Mouse (Mus musculus) neural tube, embryonic 13.5 days (tissue): ENCODE results near the gene Rad9b. TPM values are rescaled to one million over a fixed set of nuclear protein-coding genes. Genes with fewer than 3 reads are reported as not detected.

Experiments
- ATAC-seq: fragments of 200-750 bp; cut with Nextera tagmentation; 2 replicates; pipeline ENCODE4 v1.8.0; 2017; ENCODE audit warnings: low read depth, mild to moderate bottlenecking, moderate TSS enrichment, moderate library complexity
- H3K27ac ChIP-seq: fragments of 300-500 bp; sonication (generic); replicated peaks from 2 replicates; pipeline ENCODE4 v1.5.1; 2015; ENCODE audit warnings: moderate library complexity, mild to moderate bottlenecking, inconsistent platforms
- H3K27me3 ChIP-seq: fragments of 300-500 bp; sonication (generic); 2 replicates; pipeline ENCODE4 v1.6.1; 2015; ENCODE audit warnings: mild to moderate bottlenecking, inconsistent platforms
- H3K36me3 ChIP-seq: fragments of 300-500 bp; sonication (generic); 2 replicates; pipeline ENCODE4 v1.6.1; 2015; ENCODE audit warnings: mild to moderate bottlenecking, inconsistent platforms
- H3K4me1 ChIP-seq: fragments of 300-500 bp; sonication (generic); replicated peaks from 2 replicates; pipeline ENCODE4 v1.6.1; 2015; ENCODE audit warnings: inconsistent platforms
- H3K4me2 ChIP-seq: fragments of 300-500 bp; sonication (generic); 2 replicates; pipeline ENCODE4 v1.6.1; 2015; ENCODE audit warnings: inconsistent platforms, mild to moderate bottlenecking, moderate library complexity
- H3K4me3 ChIP-seq: fragments of 300-500 bp; sonication (generic); 2 replicates; pipeline ENCODE4 v1.5.1; 2015; ENCODE audit warnings: mild to moderate bottlenecking, inconsistent platforms
- H3K9ac ChIP-seq: fragments of 300-500 bp; sonication (generic); 2 replicates; pipeline ENCODE4 v1.6.1; 2015; ENCODE audit warnings: moderate library complexity, mild to moderate bottlenecking, inconsistent platforms
- H3K9me3 ChIP-seq: fragments of 300-500 bp; sonication (generic); 2 replicates; pipeline ENCODE4 v1.6.1; 2016; ENCODE audit warnings: inconsistent platforms
- WGBS: fragments of 180-500 bp; shearing (Covaris S2); methylation state at CpG from one replicate; pipeline ENCODE4 v1.1.7; 2015; 5-methylcytosine and 5-hydroxymethylcytosine counted together
- polyA plus RNA-seq: library from polyadenylated mRNA; unstranded; fragments of >200 nt; fragmentation: Nextera tagmentation; extraction: Ambion mirVana; gene quantifications from 2 replicates; pipeline ENCODE4 v1.2.1, GENCODE M21; 2015

The Rad9b gene
- polyA plus RNA-seq, 1 experiment from 2014 or later, result 18.5 TPM

DNA sequence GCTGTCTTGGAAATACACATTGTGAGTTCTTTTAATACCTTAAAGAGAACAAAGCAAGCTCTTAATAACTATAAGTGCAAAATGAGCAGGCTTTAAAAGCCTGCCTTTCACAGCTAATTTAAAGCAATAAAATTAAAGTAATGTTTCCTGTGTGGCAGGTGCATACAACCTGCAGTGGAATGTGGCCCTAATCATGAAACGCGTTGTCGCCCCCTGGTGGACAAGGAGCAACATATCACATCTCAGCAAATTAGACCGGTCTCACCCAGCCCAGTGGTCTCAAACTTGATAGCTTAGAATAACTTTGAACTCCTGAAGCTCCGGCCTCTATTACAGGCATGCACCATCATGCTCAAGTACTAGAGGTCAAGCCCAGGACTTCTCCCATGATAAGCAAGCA, 9.8 kb downstream of the Rad9b start:
- Histone ChIP-seq H3K9ac (no peak overlapping the region), H3K27ac (no peak overlapping the region), H3K4me3 (no peak overlapping the region), H3K36me3 (no peaks in the 10 kb centered on the region), H3K4me1 (0 out of 2 replicates have a peak, but pooled peaks cover 7% of the 10 kb centered on the region), H3K27me3 (no peaks in the 10 kb centered on the region), H3K9me3 (no peaks in the 10 kb centered on the region), H3K4me2 (no peak overlapping the region)
- 9% methylated on average over 5 of the region's 5 CpGs for WGBS
- peak; percentile 72; the same call in 1 of the 2 replicates for ATAC-seq

DNA sequence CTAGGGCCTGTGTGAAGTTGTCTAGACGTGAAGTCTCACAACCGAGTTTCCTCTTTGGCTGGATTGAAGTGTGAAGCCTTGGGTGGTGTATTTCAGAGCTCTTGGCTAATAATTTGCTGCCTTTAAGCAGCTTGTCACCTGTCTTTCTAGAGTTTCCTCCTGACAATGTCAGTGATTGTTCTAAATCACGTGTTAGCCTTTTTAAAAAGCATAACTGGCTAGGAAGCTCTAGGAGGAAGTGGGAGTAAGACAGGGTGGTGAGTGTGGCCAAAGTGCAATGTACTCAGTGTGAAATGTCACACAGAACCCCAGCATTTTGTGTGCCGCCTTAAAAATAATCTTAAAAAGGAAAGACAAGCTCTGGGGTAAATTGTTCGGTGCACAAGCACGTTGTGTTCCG, 10.3 kb downstream of the Rad9b start:
- no peak overlapping the region for H3K9ac ChIP-seq
- no peaks in the 10 kb centered on the region for H3K27me3 ChIP-seq
- H3K9me3 ChIP-seq, result no peaks in the 10 kb centered on the region
- no peak overlapping the region for H3K4me2 ChIP-seq
- 49% methylated on average over 7 of the region's 7 CpGs for WGBS
- H3K4me1 ChIP-seq, result 0 out of 2 replicates have a peak, but pooled peaks cover 7% of the 10 kb centered on the region
- no peak for ATAC-seq
- 0 out of 2 replicates have a peak overlapping the region, but pooled peaks have one; percentile 18 for H3K27ac ChIP-seq
- no peak overlapping the region for H3K4me3 ChIP-seq
- H3K36me3 ChIP-seq, result no peaks in the 10 kb centered on the region

DNA sequence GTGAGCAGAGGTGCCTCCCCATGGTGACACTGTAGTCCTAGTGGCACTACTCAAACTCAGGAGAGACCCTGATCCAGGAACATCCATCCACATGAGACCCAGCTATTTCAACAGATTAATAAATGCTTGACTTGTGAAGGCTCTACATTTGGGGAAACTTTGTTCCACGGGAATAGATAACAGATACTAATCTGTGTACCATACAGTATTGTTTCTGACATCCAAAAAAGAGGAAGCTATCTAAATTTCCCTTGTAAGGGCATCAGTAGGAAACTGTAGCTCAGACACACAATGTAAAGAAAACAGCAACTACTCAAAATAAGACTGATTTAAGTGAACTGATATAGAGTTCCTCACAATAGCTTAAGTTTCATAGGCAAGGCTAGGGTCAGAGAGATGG, 11.2 kb downstream of the Rad9b start:
- H3K9me3 ChIP-seq, result no peaks in the 10 kb centered on the region
- 85% methylated on average over 1 of the region's 1 CpGs for WGBS
- 0 out of 2 replicates have a peak overlapping the region, but pooled peaks have one; percentile 26 for H3K9ac ChIP-seq
- no peaks in the 10 kb centered on the region for H3K27me3 ChIP-seq
- H3K4me1 ChIP-seq, result 0 out of 2 replicates have a peak, but pooled peaks cover 7% of the 10 kb centered on the region
- H3K4me2 ChIP-seq, result no peak overlapping the region
- H3K27ac ChIP-seq, result no peak overlapping the region
- no peak overlapping the region for H3K4me3 ChIP-seq
- no peak for ATAC-seq
- no peaks in the 10 kb centered on the region for H3K36me3 ChIP-seq

DNA sequence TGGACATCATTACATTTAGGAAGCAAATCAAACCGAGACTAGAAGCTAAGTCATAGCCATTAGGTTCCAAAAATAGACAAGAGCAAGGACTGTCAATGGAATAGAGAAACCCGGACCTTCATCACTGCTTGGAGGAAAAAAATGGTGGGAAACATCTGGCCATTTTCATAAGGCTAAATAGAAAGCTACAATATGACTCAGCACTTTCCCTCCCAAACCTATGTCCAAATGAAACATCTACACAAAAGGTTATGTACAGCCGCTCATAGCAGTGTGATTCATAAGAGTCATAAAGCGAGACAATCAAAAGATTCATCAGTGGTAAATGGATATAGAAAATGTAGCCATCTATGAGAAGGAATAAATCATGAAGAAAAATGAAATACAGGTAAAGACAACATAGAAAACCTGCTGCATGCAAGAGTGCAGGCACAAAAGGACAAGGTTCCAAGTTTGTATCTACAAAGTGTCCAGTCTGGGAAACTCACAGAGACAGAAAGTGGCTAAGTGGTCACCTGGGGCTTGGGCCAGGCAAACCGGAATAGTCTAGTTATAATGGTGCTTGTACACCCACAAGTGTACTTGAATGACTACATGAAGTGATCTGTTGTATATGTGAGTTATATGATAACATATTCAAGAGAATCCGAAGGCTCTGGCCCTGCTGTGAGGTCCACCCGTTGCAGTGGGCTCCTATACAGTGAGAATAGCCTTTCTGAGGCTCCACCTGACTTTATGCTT, 17.3 kb downstream of the Rad9b start:
- 88% methylated on average over 7 of the region's 7 CpGs for WGBS

GRCm38 (mm10) chr5:122334682-122335081, 19.4 kb downstream of the Rad9b start:
- no peak overlapping the region for H3K4me3 ChIP-seq
- no peak overlapping the region for H3K9ac ChIP-seq
- no peak for ATAC-seq
- H3K27me3 ChIP-seq, result no peaks in the 10 kb centered on the region
- H3K27ac ChIP-seq, result no peak overlapping the region
- 79% methylated on average over 3 of the region's 3 CpGs for WGBS
- H3K4me2 ChIP-seq, result no peak overlapping the region
- no peaks in the 10 kb centered on the region for H3K36me3 ChIP-seq
- H3K4me1 ChIP-seq, result no peaks in the 10 kb centered on the region
- no peaks in the 10 kb centered on the region for H3K9me3 ChIP-seq

More for the DNA sequence above, 17.3 kb downstream of the Rad9b start:
- Histone ChIP-seq H3K27me3 (no peaks in the 10 kb centered on the region), H3K9me3 (no peaks in the 10 kb centered on the region), H3K9ac (no peak overlapping the region), H3K4me3 (no peak overlapping the region), H3K4me1 (no peaks in the 10 kb centered on the region), H3K4me2 (no peak overlapping the region), H3K36me3 (no peaks in the 10 kb centered on the region), H3K27ac (no peak overlapping the region)
- ATAC-seq, result no peak

DNA sequence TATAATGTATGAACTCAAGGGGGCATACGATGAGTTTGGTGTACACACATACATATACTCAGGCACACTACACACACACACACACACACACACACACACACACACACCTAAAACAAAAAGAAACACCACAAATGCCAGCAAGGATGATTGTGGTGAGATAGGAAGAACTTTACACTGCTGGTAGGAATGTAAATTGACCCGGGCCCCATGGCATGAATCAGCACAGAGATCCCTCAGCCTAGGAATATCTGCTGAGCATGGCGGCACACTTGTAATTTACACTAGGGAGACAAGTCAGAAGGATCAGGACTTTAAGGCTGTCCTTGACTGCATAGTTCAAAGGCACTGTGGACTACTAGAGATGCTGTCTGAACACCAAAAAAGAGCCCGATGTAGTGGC, 23.8 kb downstream of the Rad9b start:
- ATAC-seq, result no peak
- H3K27me3 ChIP-seq, result no peaks in the 10 kb centered on the region
- H3K4me2 ChIP-seq, result no peak overlapping the region
- no peaks in the 10 kb centered on the region for H3K4me1 ChIP-seq
- no peak overlapping the region for H3K27ac ChIP-seq
- H3K9ac ChIP-seq, result no peak overlapping the region
- no peak overlapping the region for H3K4me3 ChIP-seq
- H3K9me3 ChIP-seq, result no peaks in the 10 kb centered on the region
- 93% methylated on average over 4 of the region's 4 CpGs for WGBS
- H3K36me3 ChIP-seq, result peaks cover 27% of the 10 kb centered on the region

DNA sequence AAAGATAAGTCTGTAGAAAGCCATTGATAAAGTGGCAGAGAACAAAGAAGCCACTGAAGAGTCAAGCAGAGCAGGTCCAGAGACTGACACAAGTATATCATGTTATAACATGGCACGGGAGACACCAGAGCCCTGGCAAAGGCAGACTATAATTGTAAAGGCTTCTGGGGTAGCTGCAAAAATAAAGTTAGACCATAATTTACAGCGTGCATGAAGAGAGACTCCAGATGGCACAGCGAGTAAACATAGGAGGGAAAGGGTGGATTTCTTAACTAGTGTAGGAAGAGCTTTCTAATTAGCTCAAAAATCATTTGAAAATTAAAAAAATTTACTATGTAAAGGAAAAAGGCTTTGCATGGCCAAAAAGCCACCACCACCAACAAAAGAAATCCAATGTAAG, 26.8 kb downstream of the Rad9b start:
- H3K4me2 ChIP-seq, result no peak overlapping the region
- H3K36me3 ChIP-seq, result peaks cover 44% of the 10 kb centered on the region
- no peak for ATAC-seq
- H3K27me3 ChIP-seq, result no peaks in the 10 kb centered on the region
- H3K9ac ChIP-seq, result no peak overlapping the region
- H3K9me3 ChIP-seq, result no peaks in the 10 kb centered on the region
- H3K4me1 ChIP-seq, result no peaks in the 10 kb centered on the region
- WGBS, result 92% methylated on average over 3 of the region's 3 CpGs
- no peak overlapping the region for H3K27ac ChIP-seq
- H3K4me3 ChIP-seq, result no peak overlapping the region

DNA sequence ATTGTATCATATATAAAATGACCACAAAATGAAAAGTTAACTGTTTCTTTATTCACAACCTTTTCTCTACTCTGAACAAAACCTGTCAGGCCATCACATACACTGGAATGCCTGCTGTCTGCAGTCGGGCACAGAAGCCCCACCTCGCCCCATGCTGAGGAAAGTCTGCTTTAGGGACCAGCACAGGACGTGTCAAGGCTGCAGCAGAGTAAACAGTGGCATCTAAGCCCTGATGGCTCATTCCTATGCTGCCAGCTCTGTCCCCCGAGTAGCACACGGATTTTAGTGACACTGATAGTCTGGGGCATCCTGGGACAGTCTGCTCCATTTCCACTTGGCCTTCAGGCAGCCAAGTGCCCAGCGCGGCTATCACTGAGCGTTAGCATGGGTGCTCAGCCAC, 28.6 kb downstream of the Rad9b start:
- ATAC-seq, result no peak
- WGBS, result 89% methylated on average over 8 of the region's 8 CpGs
- H3K27ac ChIP-seq, result no peak overlapping the region
- no peaks in the 10 kb centered on the region for H3K4me1 ChIP-seq
- H3K36me3 ChIP-seq, result peaks cover 62% of the 10 kb centered on the region
- H3K4me3 ChIP-seq, result no peak overlapping the region
- H3K4me2 ChIP-seq, result no peak overlapping the region
- H3K9me3 ChIP-seq, result no peaks in the 10 kb centered on the region
- no peaks in the 10 kb centered on the region for H3K27me3 ChIP-seq
- H3K9ac ChIP-seq, result no peak overlapping the region

- Histone ChIP-seq H3K4me2 (no peak overlapping the region), H3K36me3 (peaks cover 69% of the 10 kb centered on the region), H3K9me3 (no peaks in the 10 kb centered on the region), H3K4me1 (no peaks in the 10 kb centered on the region), H3K27ac (no peak overlapping the region), H3K4me3 (no peak overlapping the region), H3K9ac (no peak overlapping the region), H3K27me3 (no peaks in the 10 kb centered on the region)
- ATAC-seq, result no peak
- 92% methylated on average over 23 of the region's 23 CpGs for WGBS
Observed at GRCm38 (mm10) chr5:122324608-122325431, 29.2 kb downstream of the Rad9b start.

- no peak overlapping the region for H3K4me2 ChIP-seq
- WGBS, result 71% methylated on average over 8 of the region's 8 CpGs
- no peak overlapping the region for H3K4me3 ChIP-seq
- no peaks in the 10 kb centered on the region for H3K4me1 ChIP-seq
- no peaks in the 10 kb centered on the region for H3K9me3 ChIP-seq
- no peak overlapping the region for H3K27ac ChIP-seq
- H3K27me3 ChIP-seq, result no peaks in the 10 kb centered on the region
- peaks cover 68% of the 10 kb centered on the region for H3K36me3 ChIP-seq
- H3K9ac ChIP-seq, result no peak overlapping the region
- no peak for ATAC-seq
Observed at GRCm38 (mm10) chr5:122323523-122323922, 30.5 kb downstream of the Rad9b start.

DNA sequence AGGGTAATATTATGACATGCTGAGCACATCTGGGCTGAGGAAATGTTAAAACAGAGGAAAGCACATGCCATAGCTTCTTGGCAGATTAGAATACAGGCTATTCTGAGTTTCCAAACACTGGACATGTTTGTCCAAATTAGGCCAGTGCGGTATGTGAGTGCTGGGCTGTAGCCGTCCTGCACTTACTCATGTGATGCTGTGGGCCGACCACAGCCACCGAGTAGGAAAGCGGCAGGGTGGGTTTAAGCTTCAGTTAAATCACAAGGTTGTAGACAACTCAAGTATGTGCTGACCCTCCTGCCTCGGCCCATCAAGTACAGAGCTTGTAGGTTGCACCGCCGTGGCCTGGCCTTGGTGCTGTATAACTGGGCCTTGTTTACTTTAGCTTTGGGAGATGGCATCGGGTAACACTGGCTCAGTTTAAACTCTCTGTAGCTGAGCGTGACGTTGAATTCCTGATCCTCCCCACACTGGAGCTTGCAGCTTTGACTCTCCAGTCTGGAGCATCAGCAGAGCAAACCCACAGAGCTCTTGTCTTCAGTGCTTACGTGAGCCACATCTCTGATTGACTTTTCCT, 33.7 kb downstream of the Rad9b start:
- peaks cover 57% of the 10 kb centered on the region for H3K36me3 ChIP-seq
- no peak overlapping the region for H3K4me2 ChIP-seq
- no peak overlapping the region for H3K27ac ChIP-seq
- H3K9ac ChIP-seq, result no peak overlapping the region
- H3K27me3 ChIP-seq, result no peaks in the 10 kb centered on the region
- H3K4me1 ChIP-seq, result no peaks in the 10 kb centered on the region
- H3K4me3 ChIP-seq, result no peak overlapping the region
- H3K9me3 ChIP-seq, result no peaks in the 10 kb centered on the region
- WGBS, result 81% methylated on average over 12 of the region's 12 CpGs
- no peak for ATAC-seq
